Mouse (Mus musculus): Measurements from ENCODE around the gene Rab10.

Rab10 gene

GRCm38 (mm10) chr12:3296056-3296455, 13.7 kb downstream of the Rab10 start:
- DNase-seq (ENCODE audit: low read depth, low spot score): no peak

- DNase-seq (ENCODE audit: low read depth, low spot score): no peak
Observed at GRCm38 (mm10) chr12:3291849-3292248, 17.9 kb downstream of the Rab10 start.

DNA sequence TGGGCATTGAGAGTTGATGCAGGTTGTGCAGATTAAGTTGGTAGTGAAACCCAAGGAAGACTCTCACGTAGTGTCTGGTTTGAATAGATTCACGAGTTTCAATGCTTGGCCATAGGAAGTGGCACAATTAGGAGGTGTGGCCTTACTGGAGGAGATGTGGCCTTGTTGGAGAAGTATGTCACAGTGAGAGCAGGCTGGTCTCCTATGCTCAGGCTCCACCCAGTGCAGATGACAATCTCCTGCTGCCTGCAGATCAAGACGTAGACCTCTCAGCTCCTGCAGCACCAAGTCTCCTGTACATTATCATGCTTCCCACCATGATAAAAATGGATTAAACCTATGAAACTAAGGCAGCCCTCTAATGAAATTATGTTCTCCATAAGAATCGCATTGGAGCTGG, 18.7 kb downstream of the Rab10 start:
- no peak for DNase-seq (ENCODE audit: low read depth, low spot score)

DNA sequence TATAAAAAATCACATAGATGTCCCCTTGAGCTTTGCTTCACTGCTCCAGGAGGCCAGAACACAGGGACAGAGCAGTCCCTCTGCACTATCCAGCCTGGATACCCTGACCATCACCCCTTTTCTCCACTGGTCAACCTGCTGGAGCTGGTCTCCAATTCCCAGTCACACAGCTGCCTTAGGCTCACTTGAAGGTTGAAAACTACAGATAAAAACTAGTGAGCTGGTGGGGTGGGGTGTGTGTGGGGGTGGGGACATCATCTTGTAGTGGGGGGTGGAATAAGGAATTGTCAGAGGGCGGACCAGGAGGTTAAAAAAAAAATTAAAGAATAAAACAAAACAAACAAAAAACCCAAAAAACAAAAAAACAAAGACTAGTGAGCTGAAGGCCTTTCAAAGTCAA, 21.3 kb downstream of the Rab10 start:
- no peak for DNase-seq (ENCODE audit: low read depth, low spot score)

DNA sequence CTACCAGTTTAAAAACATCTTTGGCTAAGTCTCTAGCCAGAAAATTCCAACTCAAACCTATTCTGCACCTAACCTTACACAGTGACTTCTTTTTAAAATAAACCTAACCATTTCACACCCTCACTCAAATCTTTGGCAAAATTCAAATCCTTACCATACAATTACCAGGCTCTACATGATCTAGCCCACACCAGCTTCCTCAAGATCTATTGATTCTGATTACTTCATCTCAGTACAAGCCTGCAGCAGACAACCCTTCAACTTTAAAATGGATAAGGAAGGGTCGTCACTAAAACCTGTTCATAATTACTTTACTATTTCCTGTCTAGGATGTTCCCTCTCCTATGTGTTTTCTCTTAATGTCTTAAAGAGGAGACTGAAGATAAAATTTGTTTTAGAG, 23.9 kb downstream of the Rab10 start:
- no peak for DNase-seq (ENCODE audit: low read depth, low spot score)

GRCm38 (mm10) chr12:3285377-3285776, 24.4 kb downstream of the Rab10 start:
- DNase-seq (ENCODE audit: low read depth, low spot score): peak; percentile 55

DNA sequence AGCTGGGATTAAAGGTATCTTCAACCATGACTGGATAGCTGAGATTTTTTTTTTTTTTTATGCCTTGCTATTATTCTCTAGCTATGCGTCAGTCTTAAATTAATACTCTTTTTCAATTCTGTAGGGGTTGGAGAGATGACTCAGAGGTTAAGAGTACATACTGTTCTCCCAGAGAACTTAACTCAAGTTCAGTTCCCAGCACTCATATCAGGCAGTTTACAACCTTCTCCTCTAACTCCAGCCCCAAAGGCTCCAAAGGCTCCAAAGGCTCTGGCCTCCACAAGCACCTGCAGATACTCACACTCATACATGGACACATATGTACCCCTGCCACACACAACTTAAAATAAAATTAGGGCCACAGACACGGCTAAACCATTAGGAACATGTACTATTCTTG, 25.3 kb downstream of the Rab10 start:
- DNase-seq (ENCODE audit: low read depth, low spot score): no peak

GRCm38 (mm10) chr12:3283829-3284440, 25.8 kb downstream of the Rab10 start:
- no peak for DNase-seq (ENCODE audit: low read depth, low spot score)

DNA sequence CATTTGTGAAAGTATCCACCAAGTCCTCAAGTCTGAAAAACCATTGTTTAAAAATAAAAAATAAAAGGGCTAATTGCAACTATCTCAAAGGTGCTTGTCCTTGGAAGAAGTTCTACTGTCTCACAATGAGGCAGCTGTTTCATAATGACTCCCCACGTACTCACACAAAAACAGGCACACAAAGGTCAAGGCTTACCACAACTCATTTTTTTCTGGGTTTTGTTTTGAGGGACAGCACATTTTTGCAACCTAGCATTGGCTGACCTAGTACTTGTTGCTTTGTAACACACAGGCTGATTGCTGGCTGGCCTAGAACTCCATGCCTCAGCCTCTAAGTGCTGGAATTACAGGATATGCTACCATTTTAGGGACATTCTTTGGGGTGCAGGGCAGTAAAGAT, 26.8 kb downstream of the Rab10 start:
- DNase-seq (ENCODE audit: low read depth, low spot score): peak; percentile 30

- no peak for DNase-seq (ENCODE audit: low read depth, low spot score)
Observed at GRCm38 (mm10) chr12:3282520-3282919, 27.2 kb downstream of the Rab10 start.

GRCm38 (mm10) chr12:3278880-3279339, 30.9 kb downstream of the Rab10 start:
- DNase-seq (ENCODE audit: low read depth, low spot score): peak; percentile 34

- no peak for DNase-seq (ENCODE audit: low read depth, low spot score)
Observed at GRCm38 (mm10) chr12:3270818-3271217, 39.0 kb downstream of the Rab10 start.

DNA sequence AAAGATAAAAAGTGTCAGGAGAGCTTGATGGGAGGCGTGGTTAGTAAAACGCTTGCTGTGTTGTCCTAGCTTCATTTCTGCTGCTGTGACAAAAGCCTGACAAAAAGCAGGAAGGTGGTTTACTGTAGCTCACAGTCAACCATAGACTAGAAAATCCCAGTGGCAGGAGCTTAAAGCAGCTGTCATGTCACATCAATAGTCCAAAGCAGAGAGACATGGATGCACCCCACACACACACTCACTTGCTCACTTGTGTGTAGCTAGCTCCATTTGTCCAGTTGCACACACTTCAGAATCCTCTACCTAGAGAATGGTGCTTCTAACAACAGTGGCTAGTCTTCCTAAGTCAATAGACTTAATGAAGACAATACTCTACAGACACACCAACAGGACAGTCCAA, 42.4 kb downstream of the Rab10 start:
- no peak for DNase-seq (ENCODE audit: low read depth, low spot score)

DNA sequence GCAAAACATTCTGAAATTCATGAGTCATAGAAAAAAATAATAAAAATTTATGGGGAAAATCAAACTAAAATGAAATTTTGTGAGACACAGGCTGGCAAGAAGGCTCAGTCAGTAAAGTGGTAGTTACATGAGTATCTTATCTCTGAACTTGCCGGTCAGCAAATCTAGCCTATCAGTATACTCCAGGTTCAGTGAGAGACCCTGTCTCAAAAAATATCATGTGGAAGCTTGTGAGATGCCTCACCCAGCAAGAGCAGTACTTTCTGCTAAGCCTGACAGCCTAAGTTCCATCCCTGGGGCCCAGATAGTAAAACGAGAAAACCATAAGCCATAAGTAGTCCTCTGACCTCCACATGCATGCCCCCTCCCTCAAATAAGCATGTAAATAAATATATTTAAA, 44.6 kb downstream of the Rab10 start:
- no peak for DNase-seq (ENCODE audit: low read depth, low spot score)

DNA sequence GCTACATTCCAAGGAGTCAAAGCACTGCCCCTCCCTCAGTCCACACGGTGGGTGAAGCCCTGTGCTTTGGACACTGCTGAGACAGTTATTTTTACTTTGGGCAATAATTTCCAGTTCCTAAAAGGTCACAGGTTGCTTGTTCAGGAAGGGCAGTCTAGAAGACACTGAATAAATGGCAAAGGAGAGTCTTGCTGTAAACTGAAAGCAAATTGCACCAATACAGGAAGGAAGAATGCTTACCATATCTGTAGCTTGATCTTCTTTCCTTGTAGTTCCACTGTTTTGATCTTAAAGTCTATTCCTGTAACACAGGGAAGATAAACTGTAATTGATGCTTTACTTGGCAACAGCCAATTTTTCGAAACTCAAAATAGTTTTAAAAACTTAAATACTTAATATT, 45.3 kb downstream of the Rab10 start:
- peak; percentile 35 for DNase-seq (ENCODE audit: low read depth, low spot score)

- no peak for DNase-seq (ENCODE audit: low read depth, low spot score)
Observed at GRCm38 (mm10) chr12:3261596-3261995, 48.2 kb downstream of the Rab10 start.

- DNase-seq (ENCODE audit: low read depth, low spot score): no peak
Observed at GRCm38 (mm10) chr12:3255966-3256365, 53.8 kb downstream of the Rab10 start.

DNA sequence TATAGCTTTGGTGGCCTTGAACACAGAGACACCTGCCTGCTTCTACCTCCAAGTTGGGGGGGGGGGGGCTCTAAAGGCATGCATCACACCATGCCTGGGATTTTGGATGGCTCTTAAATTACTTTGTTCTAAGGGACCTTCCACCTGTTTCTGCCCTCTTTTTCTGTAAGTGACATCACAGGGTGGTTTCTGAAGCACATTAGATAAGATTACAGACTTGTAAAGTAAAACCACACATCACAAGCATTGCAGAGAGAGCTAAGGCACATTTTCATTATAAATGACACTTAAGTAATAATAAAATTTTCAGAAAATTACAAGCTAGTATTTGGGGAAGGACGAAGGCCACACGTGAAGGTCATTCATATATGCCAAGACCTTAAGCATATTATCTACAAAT, 54.3 kb downstream of the Rab10 start:
- no peak for DNase-seq (ENCODE audit: low read depth, low spot score)

DNA sequence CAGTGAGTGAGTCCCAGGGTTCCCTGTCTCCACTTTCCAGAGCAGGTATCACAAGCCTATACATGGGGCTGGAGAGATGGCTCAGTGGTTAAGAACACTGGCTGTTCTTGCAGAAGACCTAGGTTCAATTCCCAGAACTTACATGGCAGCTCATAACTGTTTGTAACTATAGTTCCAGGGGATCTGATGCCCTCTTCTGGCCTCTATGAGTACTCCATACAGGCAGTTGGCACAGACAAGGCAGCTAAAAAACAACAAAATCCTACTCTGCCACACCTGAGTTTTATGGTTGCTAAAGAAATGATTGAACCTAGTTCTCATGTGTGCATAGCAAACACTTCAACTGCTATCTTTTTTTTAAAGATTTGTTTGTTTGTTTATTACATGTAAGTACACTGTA, 56.2 kb downstream of the Rab10 start:
- peak; percentile 33 for DNase-seq (ENCODE audit: low read depth, low spot score)

GRCm38 (mm10) chr12:3246091-3246490, 63.7 kb downstream of the Rab10 start:
- no peak for DNase-seq (ENCODE audit: low read depth, low spot score)

GRCm38 (mm10) chr12:3239544-3239943, 70.2 kb downstream of the Rab10 start:
- DNase-seq (ENCODE audit: low read depth, low spot score): no peak

- peak; percentile 53 for DNase-seq (ENCODE audit: low read depth, low spot score)
Observed at GRCm38 (mm10) chr12:3238361-3239051, 71.3 kb downstream of the Rab10 start.

DNA sequence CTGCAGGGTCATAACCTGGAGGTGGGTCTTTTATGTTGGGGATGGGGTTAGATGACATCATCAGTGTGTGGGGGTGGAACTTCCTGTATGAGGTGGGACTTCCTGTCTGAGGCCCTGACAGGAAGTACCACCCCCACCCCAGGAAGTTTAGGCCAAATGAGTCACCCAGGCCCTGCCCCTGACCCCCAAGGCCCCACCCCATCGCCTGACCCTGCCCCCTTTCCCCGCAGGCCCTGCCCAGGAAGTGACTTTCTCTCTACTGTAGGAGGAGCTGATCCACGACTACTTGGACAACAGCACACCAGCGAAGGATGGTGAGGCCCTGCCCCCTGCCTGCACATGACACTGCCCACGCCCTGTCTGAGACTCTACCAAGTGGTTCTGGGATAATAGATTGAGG, 72.0 kb downstream of the Rab10 start:
- peak; percentile 50 for DNase-seq (ENCODE audit: low read depth, low spot score)

Measured in CD4-positive helper T cell, adult 2 months (primary cell).